Mouse (Mus musculus) ovary, adult 18-20 months (tissue): ENCODE measurements around the gene Ankrd22.

Source experiments
- DNase-seq: peaks from one replicate; pipeline ENCODE4 v3.0.0; 2022; ENCODE audit warnings: low spot score, mixed read lengths

The Ankrd22 gene

DNA sequence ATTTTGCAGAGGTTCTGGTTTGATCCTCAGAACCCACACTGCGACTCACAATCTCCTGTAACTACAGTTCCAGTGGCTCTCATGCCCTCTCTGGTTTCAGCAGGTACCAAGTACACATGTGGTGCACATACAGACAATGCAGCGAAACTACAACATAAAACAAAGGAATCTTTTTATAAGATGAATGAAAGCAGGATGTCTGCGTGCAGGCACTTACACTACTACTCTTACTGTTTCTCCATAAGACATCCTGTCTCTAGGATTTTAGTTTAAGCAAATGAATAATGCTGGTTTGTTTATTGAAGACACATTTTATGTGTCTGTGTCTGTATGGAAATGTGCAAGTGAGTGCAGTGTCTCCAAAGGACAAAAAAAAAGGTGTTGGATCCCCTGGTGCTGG, 15.4 kb upstream of the Ankrd22 start:
- DNase-seq = no peak

- DNase-seq = no peak
Observed at GRCm38 (mm10) chr19:34180316-34180715, 14.5 kb upstream of the Ankrd22 start.

DNA sequence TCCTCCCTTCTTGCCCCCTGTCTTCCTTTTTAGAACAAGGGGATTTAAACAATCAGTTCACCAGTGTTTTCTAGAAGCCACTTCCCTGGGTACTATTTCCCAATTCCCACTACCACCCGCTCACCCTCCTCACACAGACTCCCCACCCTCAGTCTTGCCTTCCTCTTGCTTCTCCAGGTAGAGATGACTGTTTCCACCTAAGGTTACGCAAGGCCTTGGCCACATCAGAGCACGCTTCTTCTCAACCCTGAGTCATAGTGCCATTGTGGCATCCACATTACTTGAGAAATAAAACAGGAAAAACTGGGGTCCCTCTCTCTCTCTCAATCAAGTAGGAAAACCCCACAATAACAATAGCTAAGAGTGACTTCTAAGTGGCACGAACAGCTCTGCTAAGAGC, 13.3 kb upstream of the Ankrd22 start:
- DNase-seq = no peak

DNA sequence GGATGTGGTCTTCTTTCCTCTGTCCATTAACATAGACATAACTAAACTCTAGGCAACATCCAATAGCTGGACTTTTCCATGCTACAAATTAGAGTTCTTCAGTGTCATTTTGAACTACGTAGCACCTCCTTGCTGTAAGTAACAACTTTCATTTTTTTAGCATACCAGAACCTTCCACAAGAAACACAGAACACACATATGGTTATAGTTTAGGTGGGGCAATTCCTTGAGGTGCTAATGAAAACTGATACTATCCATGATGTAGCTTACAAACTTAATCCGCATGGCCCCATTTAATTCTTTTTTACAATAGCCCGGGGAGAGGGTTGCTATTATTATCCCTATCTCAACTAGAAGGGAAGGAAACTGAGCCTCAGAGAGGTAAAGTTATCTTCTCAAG, 8.2 kb upstream of the Ankrd22 start:
- DNase-seq = no peak

DNA sequence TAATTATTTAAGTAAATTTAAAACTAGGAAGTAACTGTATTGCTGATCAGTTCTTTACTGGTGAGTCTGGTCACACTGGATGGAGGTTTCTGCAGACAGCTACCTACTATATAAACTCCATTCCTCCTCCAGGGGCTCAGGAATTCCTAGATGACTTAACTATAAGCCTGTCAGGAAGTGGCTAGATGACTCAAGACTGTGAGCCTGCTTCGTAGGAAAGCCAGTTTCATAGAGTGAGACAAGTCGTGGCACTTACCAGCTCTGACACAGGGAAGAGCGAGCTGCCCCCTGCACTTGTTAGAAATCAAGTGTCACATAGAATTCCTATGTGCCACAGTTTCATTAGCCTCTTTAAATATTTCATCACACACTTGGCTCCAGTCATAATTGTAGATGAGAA, 5.3 kb upstream of the Ankrd22 start:
- no peak for DNase-seq

- DNase-seq = no peak
Observed at GRCm38 (mm10) chr19:34169121-34169520, 3.3 kb upstream of the Ankrd22 start.

- DNase-seq = no peak
Observed at GRCm38 (mm10) chr19:34167896-34168661, 2.2 kb upstream of the Ankrd22 start.

GRCm38 (mm10) chr19:34166386-34166785, 533 bp upstream of the Ankrd22 start:
- DNase-seq = no peak

- no peak for DNase-seq
Observed at GRCm38 (mm10) chr19:34162693-34163092, 3.2 kb downstream of the Ankrd22 start.

DNA sequence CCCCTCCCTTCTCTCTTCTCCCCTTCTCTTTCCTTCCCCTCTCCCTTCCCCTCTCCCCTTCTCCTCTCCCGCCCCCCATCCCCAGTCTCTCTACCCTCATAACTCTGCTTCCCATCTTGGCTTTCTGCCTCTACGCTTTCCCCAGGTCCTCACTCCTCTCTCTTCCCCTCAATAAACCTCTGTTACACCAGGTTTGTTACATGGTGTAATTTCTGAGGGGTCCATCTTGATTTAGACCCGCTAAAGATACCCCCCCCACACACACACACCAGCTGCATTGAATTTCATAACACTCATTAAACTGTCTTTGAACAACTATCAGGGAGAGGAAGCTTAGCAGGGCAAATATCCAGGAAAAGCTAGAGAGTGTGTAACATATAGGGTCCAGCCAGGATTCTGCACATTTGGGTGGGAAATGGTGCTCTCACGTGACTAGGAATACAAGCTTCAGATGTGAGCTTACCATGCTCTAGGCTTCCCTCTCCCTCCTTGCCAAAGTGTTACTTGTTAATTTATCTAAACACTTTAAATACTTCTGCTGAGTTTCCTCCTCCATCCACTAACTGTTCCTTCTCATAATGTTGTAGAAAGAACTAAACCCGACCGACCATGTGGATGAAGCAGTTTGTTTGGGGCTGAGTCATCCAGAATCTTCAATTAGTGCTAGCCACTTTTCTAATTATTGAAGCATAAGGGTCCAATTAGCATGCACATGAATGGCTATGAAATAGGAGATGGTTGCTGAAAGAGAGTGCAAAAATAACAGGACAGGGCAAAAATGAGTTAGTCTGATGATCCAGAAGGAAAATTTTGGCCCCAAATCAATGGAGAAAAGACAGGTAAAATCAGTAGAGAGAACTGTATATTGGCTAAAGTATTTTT, 12.3 kb downstream of the Ankrd22 start:
- no peak for DNase-seq

DNA sequence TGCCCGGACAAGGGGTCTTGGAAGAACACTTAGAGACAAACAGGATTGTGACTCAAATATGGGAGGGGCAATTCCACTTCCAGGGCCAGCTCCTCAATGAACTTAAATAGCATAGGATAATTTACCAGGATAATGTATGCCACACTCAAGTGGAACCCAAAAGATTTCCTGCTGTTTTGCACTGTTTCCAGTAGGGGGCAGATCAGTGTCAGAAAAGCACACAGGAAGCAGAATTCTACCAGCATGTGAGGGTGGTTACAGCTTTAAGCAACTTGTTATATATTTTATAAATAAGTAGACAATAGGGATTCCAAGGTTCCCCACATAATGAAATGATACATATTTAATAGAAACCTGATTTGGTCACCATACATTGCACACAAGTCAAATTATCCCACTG, 13.9 kb downstream of the Ankrd22 start:
- no peak for DNase-seq

- no peak for DNase-seq
Observed at GRCm38 (mm10) chr19:34148421-34148820, 17.4 kb downstream of the Ankrd22 start.

DNA sequence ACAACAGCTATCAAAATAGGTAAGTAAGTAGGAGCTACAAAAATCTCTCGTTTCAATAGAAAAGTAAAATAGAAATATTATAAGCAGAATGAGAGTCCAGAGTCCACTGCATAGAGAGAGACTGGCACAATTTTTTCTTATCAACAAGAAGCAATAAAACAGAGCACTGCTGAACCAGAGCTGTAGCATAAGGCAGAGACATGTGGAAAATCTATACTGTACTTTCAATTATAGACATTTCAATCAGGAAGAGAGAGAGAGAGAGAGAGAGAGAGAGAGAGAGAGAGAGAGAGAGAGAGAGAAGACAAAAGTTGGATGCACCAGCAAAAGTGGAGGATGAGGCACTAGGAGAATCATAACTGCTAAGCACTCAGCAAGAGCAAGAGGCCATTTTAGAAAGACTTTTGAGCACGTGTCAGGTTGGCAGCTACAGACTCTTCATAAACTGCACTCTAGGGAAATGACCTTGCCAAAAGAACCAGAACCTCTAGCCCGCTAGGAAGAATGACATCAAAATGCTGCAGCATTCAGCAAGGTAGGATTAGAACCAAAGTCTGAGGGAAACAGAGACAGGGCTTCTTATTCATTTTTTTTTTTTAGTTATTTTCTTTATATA, 26.3 kb downstream of the Ankrd22 start:
- no peak for DNase-seq

GRCm38 (mm10) chr19:34138720-34139430, 27.0 kb downstream of the Ankrd22 start:
- DNase-seq = no peak

DNA sequence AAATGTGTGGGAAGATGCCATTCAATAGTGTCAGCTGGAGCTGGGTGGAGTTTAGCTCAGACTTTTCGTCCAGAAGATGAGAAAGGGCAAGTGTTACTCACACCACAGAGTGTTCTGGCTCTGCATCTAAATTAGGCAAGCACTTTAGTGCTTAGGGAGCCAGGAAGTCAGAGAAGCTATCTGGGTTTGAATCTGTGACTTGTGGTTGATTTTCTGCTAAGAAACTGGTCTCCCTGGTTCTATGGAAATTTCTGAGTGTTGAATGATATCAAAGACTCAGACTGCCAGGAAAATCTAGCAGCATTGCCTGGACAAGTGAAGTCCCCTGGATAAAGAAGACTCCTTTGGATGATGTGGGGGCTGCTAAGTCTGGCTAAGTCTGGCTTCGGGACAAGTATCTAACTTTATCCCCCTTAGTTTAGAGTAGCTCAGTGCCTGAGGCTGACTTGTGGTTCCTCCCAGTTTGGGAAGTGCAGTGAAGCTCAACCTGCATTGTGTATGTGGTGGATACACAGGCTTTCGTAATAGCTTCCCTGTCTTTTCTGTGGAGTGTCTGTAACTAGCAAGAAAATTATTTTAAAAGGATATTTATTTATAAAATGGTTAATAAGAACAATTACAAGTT, 45.6 kb downstream of the Ankrd22 start:
- no peak for DNase-seq

GRCm38 (mm10) chr19:34119653-34120052, 46.2 kb downstream of the Ankrd22 start:
- no peak for DNase-seq

DNA sequence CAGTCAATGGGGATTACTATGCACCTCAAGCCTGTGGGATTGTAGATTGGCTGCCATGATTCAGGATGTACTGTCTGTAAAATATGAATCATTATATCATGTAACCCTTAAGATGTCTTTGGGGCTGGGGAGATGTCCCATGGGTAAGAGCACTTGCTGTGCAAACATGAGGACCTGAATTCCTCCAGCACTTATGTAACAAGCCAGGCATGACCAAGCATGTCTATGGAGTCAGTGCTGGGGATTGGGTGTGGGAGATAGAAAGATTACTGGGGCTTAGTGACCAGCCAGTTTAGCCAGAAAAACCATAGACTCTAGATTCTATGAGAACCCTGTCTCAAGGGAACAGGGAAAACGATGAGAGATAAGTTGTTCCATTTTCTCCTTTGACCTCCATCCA, 46.8 kb downstream of the Ankrd22 start:
- no peak for DNase-seq

DNA sequence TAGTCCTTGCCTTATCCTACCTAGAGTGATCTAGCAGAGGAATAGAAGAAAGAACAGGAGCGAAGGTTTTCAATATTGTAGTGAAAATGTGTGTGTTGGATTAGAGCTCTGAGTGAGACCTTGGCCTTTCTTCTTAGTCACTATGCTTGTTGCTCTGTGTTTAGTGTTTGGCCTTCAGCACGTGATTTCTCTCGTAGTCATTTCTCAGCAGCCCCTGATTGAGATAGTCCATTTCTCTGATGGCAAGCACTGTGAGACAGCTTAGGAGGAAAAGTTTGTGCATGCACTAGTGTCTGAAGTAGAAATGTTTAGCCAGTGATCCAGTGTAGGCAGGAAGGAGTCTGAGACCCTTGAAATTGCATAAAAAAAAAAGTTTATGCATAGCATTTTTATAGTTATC, 61.0 kb downstream of the Ankrd22 start:
- no peak for DNase-seq

DNA sequence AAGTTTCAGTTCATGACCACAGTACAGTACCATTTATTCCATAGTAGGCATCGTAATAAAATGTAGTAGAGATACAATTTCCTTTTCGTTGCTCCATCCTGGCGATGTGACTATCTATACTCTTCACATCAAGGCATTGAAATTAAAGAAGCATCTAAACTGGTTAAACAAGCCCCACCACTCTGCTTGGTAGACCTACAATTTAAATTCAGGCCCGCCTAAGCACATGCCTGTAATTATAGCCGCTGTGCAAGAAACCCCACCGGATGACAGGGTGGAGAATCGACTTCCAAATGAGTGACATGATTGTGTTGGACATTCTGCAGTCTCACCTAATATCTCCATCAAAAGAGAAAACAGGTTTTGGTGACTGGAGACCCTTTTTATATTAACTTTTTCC, 64.0 kb downstream of the Ankrd22 start:
- DNase-seq = no peak

DNA sequence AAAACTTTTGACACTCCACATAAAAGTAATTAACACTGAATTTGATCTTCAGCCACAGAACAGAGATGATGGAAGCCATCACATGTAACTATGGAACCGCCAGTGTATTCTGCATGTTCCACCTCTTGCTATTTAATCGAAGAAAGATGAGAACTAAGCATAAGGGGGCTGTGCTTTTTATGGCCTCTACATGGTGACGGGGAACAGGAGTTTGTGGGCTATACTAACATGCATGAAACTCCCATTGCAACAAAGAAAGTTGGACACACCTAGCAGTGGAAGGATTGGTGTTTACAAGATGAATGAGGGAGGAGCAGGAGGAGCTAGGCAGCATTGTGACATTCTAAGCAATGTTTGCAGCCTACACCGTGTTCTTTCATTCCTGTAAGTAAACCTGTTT, 65.2 kb downstream of the Ankrd22 start, which contains the start of gene Lipm:
Gene Lipm (plus strand): TSS at position 301 of the 400 bp plus-strand sequence.
- DNase-seq = no peak

- no peak for DNase-seq
Observed at GRCm38 (mm10) chr19:34096228-34096627, 69.6 kb downstream of the Ankrd22 start.

DNA sequence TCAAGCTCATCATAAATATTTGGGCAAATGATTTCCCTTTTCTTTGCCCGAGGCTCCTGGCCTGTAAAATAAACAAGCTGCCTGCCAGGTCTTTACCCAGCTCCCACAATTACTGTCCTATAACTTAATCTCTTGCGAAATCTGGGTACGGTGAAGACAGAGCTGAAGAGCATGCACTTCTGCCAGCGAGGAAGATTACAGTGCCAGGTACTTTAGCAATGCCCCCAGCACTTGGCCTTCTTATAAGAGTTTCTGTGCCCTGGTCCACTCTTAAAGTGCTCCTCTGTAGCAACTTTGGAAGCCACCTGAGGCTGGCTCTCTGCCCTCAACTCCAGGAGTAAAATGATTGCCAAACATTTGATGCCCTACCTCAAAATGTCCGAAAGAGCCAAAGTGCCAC, 70.5 kb downstream of the Ankrd22 start:
- no peak for DNase-seq
